Mouse (Mus musculus): ENCODE data around the gene Scamp2. TPM values are rescaled to one million over a fixed set of nuclear protein-coding genes. Genes with fewer than 3 reads are reported as not detected.

Gene Scamp2
- total and polyA plus RNA-seq, 2 experiments from 2014 or later, result 41.2 to 47.4 TPM

GRCm38 (mm10) chr9:57593454-57594173 is 32.9 kb downstream of the Scamp2 start:
- Histone ChIP-seq H3K27ac (ENCODE audit: low read depth, low read length) (no peak overlapping the region), H3K4me3 (ENCODE audit: low read depth, low read length) (no peak overlapping the region), H3K36me3 (ENCODE audit: insufficient read depth, low read length) (peaks cover 27% of the 10 kb centered on the region), H3K4me2 (ENCODE audit: low read depth, low read length, poor library complexity, severe bottlenecking) (no peak overlapping the region), H3K27me3 (ENCODE audit: insufficient read depth, low read length) (no peaks in the 10 kb centered on the region), H3K9ac (replicated peaks; ENCODE audit: low read length, poor library complexity, severe bottlenecking) (no peak overlapping the region), H3K9me3 (ENCODE audit: low read length) (no peaks in the 10 kb centered on the region), H3K4me1 (ENCODE audit: insufficient read depth, low read length) (no peaks in the 10 kb centered on the region)
- TF ChIP-seq CTCF (IDR thresholded peaks at IDR 0.05), result no peak
- DNase-seq (ENCODE audit: low spot score) (no peak), ATAC-seq (ENCODE audit: low FRiP score) (no peak)
- 38% methylated on average over 12 of the region's 12 CpGs for WGBS

- H3K4me1 ChIP-seq (ENCODE audit: insufficient read depth, low read length), result no peaks in the 10 kb centered on the region
- no peaks in the 10 kb centered on the region for H3K27me3 ChIP-seq (ENCODE audit: insufficient read depth, low read length)
- DNase-seq (ENCODE audit: low spot score), result no peak
- no peak overlapping the region for H3K27ac ChIP-seq (ENCODE audit: low read depth, low read length)
- TF ChIP-seq CTCF (IDR thresholded peaks at IDR 0.05), result no peak
- no peak overlapping the region for H3K4me2 ChIP-seq (ENCODE audit: low read depth, low read length, poor library complexity, severe bottlenecking)
- H3K9me3 ChIP-seq (ENCODE audit: low read length), result no peaks in the 10 kb centered on the region
- H3K4me3 ChIP-seq (ENCODE audit: low read depth, low read length), result no peak overlapping the region
- no peak for ATAC-seq (ENCODE audit: low FRiP score)
- WGBS, result 68% methylated on average over 9 of the region's 9 CpGs
- peaks cover 27% of the 10 kb centered on the region for H3K36me3 ChIP-seq (ENCODE audit: insufficient read depth, low read length)
- no peak overlapping the region for H3K9ac ChIP-seq (replicated peaks; ENCODE audit: low read length, poor library complexity, severe bottlenecking)
Measured at GRCm38 (mm10) chr9:57594174-57594509, 33.4 kb downstream of the Scamp2 start.

- no peaks in the 10 kb centered on the region for H3K27me3 ChIP-seq (ENCODE audit: insufficient read depth, low read length)
- 88% methylated on average over 8 of the region's 8 CpGs for WGBS
- no peak for TF ChIP-seq CTCF (IDR thresholded peaks at IDR 0.05)
Measured at GRCm38 (mm10) chr9:57597265-57597664, 36.5 kb downstream of the Scamp2 start.

GRCm38 (mm10) chr9:57597929-57598382 is 37.2 kb downstream of the Scamp2 start:
- no peaks in the 10 kb centered on the region for H3K9me3 ChIP-seq (ENCODE audit: low read length)
- no peak overlapping the region for H3K9ac ChIP-seq (replicated peaks; ENCODE audit: low read length, poor library complexity, severe bottlenecking)
- H3K27ac ChIP-seq (ENCODE audit: low read depth, low read length), result no peak overlapping the region
- H3K4me2 ChIP-seq (ENCODE audit: low read depth, low read length, poor library complexity, severe bottlenecking), result no peak overlapping the region
- TF ChIP-seq CTCF (IDR thresholded peaks at IDR 0.05), result no peak
- H3K27me3 ChIP-seq (ENCODE audit: insufficient read depth, low read length), result no peaks in the 10 kb centered on the region
- ATAC-seq (ENCODE audit: low FRiP score) (0 out of 2 replicates have a peak, but pooled peaks have one; percentile 14), DNase-seq (ENCODE audit: low spot score) (no peak)
- H3K36me3 ChIP-seq (ENCODE audit: insufficient read depth, low read length), result peaks cover 24% of the 10 kb centered on the region
- 15% methylated on average over 4 of the region's 4 CpGs for WGBS
- no peaks in the 10 kb centered on the region for H3K4me1 ChIP-seq (ENCODE audit: insufficient read depth, low read length)
- H3K4me3 ChIP-seq (ENCODE audit: low read depth, low read length), result no peak overlapping the region

More at GRCm38 (mm10) chr9:57597265-57597664, 36.5 kb downstream of the Scamp2 start:
- Histone ChIP-seq H3K27ac (ENCODE audit: low read depth, low read length) (no peak overlapping the region), H3K4me3 (ENCODE audit: low read depth, low read length) (no peak overlapping the region), H3K36me3 (ENCODE audit: insufficient read depth, low read length) (peaks cover 25% of the 10 kb centered on the region), H3K4me2 (ENCODE audit: low read depth, low read length, poor library complexity, severe bottlenecking) (no peak overlapping the region), H3K9me3 (ENCODE audit: low read length) (no peaks in the 10 kb centered on the region), H3K9ac (replicated peaks; ENCODE audit: low read length, poor library complexity, severe bottlenecking) (no peak overlapping the region), H3K4me1 (ENCODE audit: insufficient read depth, low read length) (no peaks in the 10 kb centered on the region)
- no peak for ATAC-seq (ENCODE audit: low FRiP score)
- DNase-seq (ENCODE audit: low spot score), result no peak

- no peak overlapping the region for H3K9ac ChIP-seq (replicated peaks; ENCODE audit: low read length, poor library complexity, severe bottlenecking)
- no peak for TF ChIP-seq CTCF (IDR thresholded peaks at IDR 0.05)
- no peaks in the 10 kb centered on the region for H3K9me3 ChIP-seq (ENCODE audit: low read length)
- no peak for DNase-seq (ENCODE audit: low spot score)
- ATAC-seq (ENCODE audit: low FRiP score), result no peak
- H3K4me1 ChIP-seq (ENCODE audit: insufficient read depth, low read length), result no peaks in the 10 kb centered on the region
- no peak overlapping the region for H3K27ac ChIP-seq (ENCODE audit: low read depth, low read length)
- peaks cover 14% of the 10 kb centered on the region for H3K36me3 ChIP-seq (ENCODE audit: insufficient read depth, low read length)
- H3K4me2 ChIP-seq (ENCODE audit: low read depth, low read length, poor library complexity, severe bottlenecking), result no peak overlapping the region
- WGBS, result 29% methylated on average over 8 of the region's 8 CpGs
- H3K27me3 ChIP-seq (ENCODE audit: insufficient read depth, low read length), result no peaks in the 10 kb centered on the region
- no peak overlapping the region for H3K4me3 ChIP-seq (ENCODE audit: low read depth, low read length)
Measured at GRCm38 (mm10) chr9:57598851-57599563, 38.3 kb downstream of the Scamp2 start.

Data from midbrain, postnatal 0 days (tissue).